Mouse (Mus musculus) stomach, postnatal 0 days (tissue): ENCODE data around the gene Tnfrsf12a. TPM values are rescaled to one million over a fixed set of nuclear protein-coding genes. Genes with fewer than 3 reads are reported as not detected.
A peak's percentile ranks its signal among the peaks of the same experiment; 100 is the strongest.

Source experiments
- ATAC-seq: fragments of 200-750 bp; cut with Nextera tagmentation; 2 replicates; pipeline ENCODE4 v1.8.0; 2017; ENCODE audit not compliant: low FRiP score, low TSS enrichment
- DNase-seq: peaks from one replicate; pipeline ENCODE4 v3.0.0-alpha.2; 2016; ENCODE audit warnings: low spot score
- H3K27ac ChIP-seq: fragments of 300-500 bp; sonication (generic); replicated peaks from 2 replicates; pipeline ENCODE4 v1.5.1; 2014; ENCODE audit warnings: mild to moderate bottlenecking, control low read depth
- H3K27me3 ChIP-seq: fragments of 300-500 bp; sonication (generic); 2 replicates; pipeline ENCODE4 v1.6.1; 2014; ENCODE audit warnings: low read length; ENCODE audit not compliant: control insufficient read depth, insufficient read depth
- H3K36me3 ChIP-seq: fragments of 300-500 bp; sonication (generic); 2 replicates; pipeline ENCODE4 v1.6.1; 2014; ENCODE audit warnings: low read length, mixed read lengths; ENCODE audit not compliant: control insufficient read depth, insufficient read depth
- H3K4me1 ChIP-seq: fragments of 300-500 bp; sonication (generic); replicated peaks from 2 replicates; pipeline ENCODE4 v1.6.1; 2014; ENCODE audit warnings: antibody characterized with exemption; ENCODE audit not compliant: control insufficient read depth, insufficient read depth
- H3K4me2 ChIP-seq: fragments of 300-500 bp; sonication (generic); replicated peaks from 2 replicates; pipeline ENCODE4 v1.6.1; 2014; ENCODE audit warnings: low read depth, mild to moderate bottlenecking, control low read depth, moderate library complexity
- H3K4me3 ChIP-seq: fragments of 300-500 bp; sonication (generic); 2 replicates; pipeline ENCODE4 v1.5.1; 2014; ENCODE audit warnings: low read depth, low read length, control low read depth
- H3K9ac ChIP-seq: fragments of 300-500 bp; sonication (generic); 2 replicates; pipeline ENCODE4 v1.6.1; 2014; ENCODE audit warnings: mild to moderate bottlenecking, low read length, control low read depth, mixed read lengths
- H3K9me3 ChIP-seq: fragments of 300-500 bp; sonication (generic); 2 replicates; pipeline ENCODE4 v1.6.1; 2016; ENCODE audit warnings: low read length; ENCODE audit not compliant: control insufficient read depth
- CTCF ChIP-seq: IDR thresholded peaks from 2 replicates; pipeline ENCODE4 v1.5.1; 2016; ENCODE audit warnings: antibody characterized with exemption, low read depth, mild to moderate bottlenecking, moderate library complexity
- EP300 ChIP-seq: optimal IDR thresholded peaks from 2 replicates; pipeline ENCODE3; 2016; ENCODE audit warnings: antibody characterized with exemption
- WGBS: fragments of 180-500 bp; shearing (Covaris S2); extraction: QIAGEN DNeasy Blood & Tissue Kit; methylation state at CpG from one replicate; pipeline ENCODE4 v1.1.7; 2014; 5-methylcytosine and 5-hydroxymethylcytosine counted together
- polyA plus RNA-seq: library from polyadenylated mRNA; unstranded; fragments of >200 nt; fragmentation: Nextera tagmentation; extraction: Ambion mirVana; gene quantifications from 2 replicates; pipeline ENCODE4 v1.2.1, GENCODE M21; 2015

The Tnfrsf12a gene
- 33.5 and 33.7 TPM in 2 replicates for polyA plus RNA-seq

GRCm38 (mm10) chr17:23677236-23677679, at the start of gene Tnfrsf12a:
Gene Tnfrsf12a, minus strand, starts transcription at chr17:23677468.
- Histone ChIP-seq H3K27me3 (0 out of 2 replicates have a peak, but pooled peaks cover 2% of the 10 kb centered on the region), H3K9me3 (no peaks in the 10 kb centered on the region), H3K27ac (peak within 1 kb of the TSS; percentile 91), H3K4me3 (peak within 1 kb of the TSS; percentile 50), H3K36me3 (no peaks in the 10 kb centered on the region), H3K9ac (peak within 1 kb of the TSS; percentile 59), H3K4me2 (peak within 1 kb of the TSS; percentile 93), H3K4me1 (peaks cover 13% of the 10 kb centered on the region)
- TF ChIP-seq CTCF (no peak), EP300 (no peak)
- DNase-seq (peak; percentile 89), ATAC-seq (peak; percentile 36)
- WGBS = under 1% methylated on average over 34 of the region's 34 CpGs

GRCm38 (mm10) chr17:23726758-23727142, 49.5 kb upstream of the Tnfrsf12a start:
- no peaks in the 10 kb centered on the region for H3K27me3 ChIP-seq
- TF ChIP-seq EP300 (no peak), CTCF (peak; percentile 59)
- H3K9ac ChIP-seq = peak overlapping the region; percentile 74
- ATAC-seq (peak; percentile 84), DNase-seq (peak; percentile 83)
- no peaks in the 10 kb centered on the region for H3K4me1 ChIP-seq
- no peaks in the 10 kb centered on the region for H3K36me3 ChIP-seq
- H3K4me3 ChIP-seq = peak overlapping the region; percentile 88
- peak overlapping the region; percentile 83 for H3K27ac ChIP-seq
- WGBS = 1% methylated on average over 19 of the region's 20 CpGs
- H3K4me2 ChIP-seq = peak overlapping the region; percentile 78
- no peaks in the 10 kb centered on the region for H3K9me3 ChIP-seq

- Histone ChIP-seq H3K36me3 (no peaks in the 10 kb centered on the region), H3K9ac (peak within 1 kb of the TSS; percentile 74), H3K4me2 (peak within 1 kb of the TSS; percentile 78), H3K4me1 (no peaks in the 10 kb centered on the region), H3K9me3 (no peaks in the 10 kb centered on the region), H3K27ac (peak within 1 kb of the TSS; percentile 83), H3K27me3 (no peaks in the 10 kb centered on the region), H3K4me3 (peak within 1 kb of the TSS; percentile 88)
- TF ChIP-seq EP300 (no peak), CTCF (no peak)
- peak; percentile 97 for DNase-seq
- 1% methylated on average over 70 of the region's 73 CpGs for WGBS
- ATAC-seq = peak; percentile 94
These were observed 48.9 kb upstream of the Tnfrsf12a start, which contains the start of gene Pkmyt1 for GRCm38 (mm10) chr17:23725999-23726757. Gene Pkmyt1, plus strand, starts transcription at chr17:23726336.

GRCm38 (mm10) chr17:23725477-23725876, 48.2 kb upstream of the Tnfrsf12a start:
- WGBS = 54% methylated on average over 4 of the region's 4 CpGs
- Histone ChIP-seq H3K36me3 (no peaks in the 10 kb centered on the region), H3K27ac (peak overlapping the region; percentile 24), H3K4me2 (peak overlapping the region; percentile 78), H3K9ac (peak overlapping the region; percentile 28), H3K9me3 (no peaks in the 10 kb centered on the region), H3K4me1 (no peaks in the 10 kb centered on the region), H3K4me3 (peak overlapping the region; percentile 88; the same call in 1 of the 2 replicates), H3K27me3 (no peaks in the 10 kb centered on the region)
- no peak for ATAC-seq
- DNase-seq = no peak
- TF ChIP-seq EP300 = no peak
- TF ChIP-seq CTCF = no peak

- no peaks in the 10 kb centered on the region for H3K27me3 ChIP-seq
- whole genome bisulfite sequencing = 70% methylated on average over 7 of the region's 7 CpGs
- TF ChIP-seq EP300 (no peak), CTCF (no peak)
- ATAC-seq (no peak), DNase-seq (no peak)
- H3K4me1 ChIP-seq = no peaks in the 10 kb centered on the region
- H3K36me3 ChIP-seq = no peaks in the 10 kb centered on the region
- no peaks in the 10 kb centered on the region for H3K9me3 ChIP-seq
- no peak within 1 kb of the TSS for H3K9ac ChIP-seq
- no peak within 1 kb of the TSS for H3K27ac ChIP-seq
- H3K4me2 ChIP-seq = no peak within 1 kb of the TSS
- H3K4me3 ChIP-seq = no peak within 1 kb of the TSS
These were observed 45.3 kb upstream of the Tnfrsf12a start, which contains the start of gene 1520401A03Rik for GRCm38 (mm10) chr17:23722376-23723125. Gene 1520401A03Rik, minus strand, starts transcription at chr17:23722783.
